Mouse (Mus musculus) thymus, adult 2 months (tissue): ENCODE data around the gene Tspan32.

Experiments
- CTCF ChIP-seq: fragments of 200-500 bp; IDR thresholded peaks from 2 replicates; pipeline ENCODE4 v1.5.1; 2012; ENCODE audit warnings: mild to moderate bottlenecking, control low read depth, low read length, moderate library complexity, borderline replicate concordance; ENCODE audit not compliant: control insufficient read depth, poor library complexity, insufficient read depth; ENCODE audit errors: extremely low read depth
- POLR2A ChIP-seq: fragments of 200-500 bp; IDR thresholded peaks from 2 replicates; pipeline ENCODE4 v1.6.1; 2012; ENCODE audit warnings: mild to moderate bottlenecking, low read length, control low read depth, moderate library complexity; ENCODE audit not compliant: control insufficient read depth, poor library complexity, insufficient read depth; ENCODE audit errors: extremely low read depth

GRCm38 (mm10) chr7:143007599-143008369 lies 2.9 kb downstream of the Tspan32 start:
- TF ChIP-seq CTCF (peak; percentile 93), POLR2A (no peak)
